Mouse (Mus musculus): ENCODE results near the gene Zfp334.

Gene Zfp334

DNA sequence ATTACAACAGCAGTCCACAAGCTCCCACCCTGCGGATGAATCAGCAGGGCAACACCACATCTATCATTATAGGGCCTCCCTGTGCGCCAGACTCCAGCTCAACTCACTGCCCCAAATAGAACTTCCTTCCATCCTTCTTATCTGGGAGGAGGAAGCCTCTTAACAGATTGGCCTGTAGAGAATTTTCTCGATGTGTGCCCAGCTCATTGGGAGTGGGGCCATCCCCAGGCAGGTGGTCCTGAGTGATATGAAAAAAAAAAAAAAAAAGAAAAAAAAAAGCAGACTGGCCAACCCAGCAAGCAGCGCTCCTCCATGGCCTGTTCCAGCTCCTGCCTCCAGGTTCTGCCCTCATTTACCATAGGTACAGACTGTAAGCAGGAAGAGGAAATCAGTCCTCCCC is 12.1 kb downstream of the Zfp334 start:
- CTCF ChIA-PET = no interaction called here

- CTCF ChIA-PET = interaction anchor here (0.6 kb wide), 2 partner anchors 11 to 76 kb away, joined by 3 read pairs; no protein-coding TSS in a partner anchor
Observed at GRCm38 (mm10) chr2:165375478-165375877, 12.6 kb downstream of the Zfp334 start.

DNA sequence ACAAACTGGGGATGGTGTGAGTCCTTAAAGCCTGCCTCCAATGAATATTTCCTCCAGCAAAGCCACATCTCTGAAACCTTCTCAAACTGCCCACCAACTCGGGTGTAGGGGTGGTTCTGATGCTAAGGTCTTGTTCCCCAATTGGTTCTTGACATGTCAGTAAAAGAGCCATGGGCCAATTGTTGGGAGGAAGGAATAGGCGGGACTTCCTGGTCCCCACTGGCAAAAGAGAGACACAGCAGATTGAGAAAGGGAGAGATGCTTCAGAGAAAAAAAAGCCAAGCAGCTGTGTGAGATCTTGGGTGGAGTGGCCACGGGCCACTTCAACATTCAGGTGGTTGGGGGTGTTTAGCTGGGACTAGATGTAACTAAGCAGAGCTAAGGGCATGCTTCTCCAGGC is 17.0 kb downstream of the Zfp334 start:
- CTCF ChIA-PET = no interaction called here

DNA sequence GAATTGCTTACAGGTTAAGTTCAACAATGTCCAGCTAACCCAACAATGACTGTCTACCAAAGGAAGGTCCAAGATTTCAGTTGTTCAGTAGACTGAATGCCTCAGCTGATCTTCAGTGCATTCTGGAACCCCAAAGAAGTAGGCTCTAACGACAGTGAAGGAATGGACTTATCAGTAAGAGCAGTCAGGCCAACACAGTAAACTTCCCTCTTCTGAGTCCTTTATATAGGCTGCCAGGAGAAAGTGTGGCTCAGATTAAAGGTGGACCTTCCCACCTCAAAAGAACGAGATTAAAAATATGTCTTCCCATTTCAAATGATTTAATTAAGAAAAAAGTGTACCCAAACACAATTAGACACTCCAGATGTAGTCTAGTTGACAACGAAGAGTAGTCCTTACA is 17.7 kb downstream of the Zfp334 start:
- CTCF ChIA-PET = no interaction called here

GRCm38 (mm10) chr2:165368496-165368895 is 19.6 kb downstream of the Zfp334 start, which contains the start of gene Zfp663:
Gene Zfp663, minus strand, starts transcription at chr2:165368729.
- CTCF ChIA-PET = no interaction called here

DNA sequence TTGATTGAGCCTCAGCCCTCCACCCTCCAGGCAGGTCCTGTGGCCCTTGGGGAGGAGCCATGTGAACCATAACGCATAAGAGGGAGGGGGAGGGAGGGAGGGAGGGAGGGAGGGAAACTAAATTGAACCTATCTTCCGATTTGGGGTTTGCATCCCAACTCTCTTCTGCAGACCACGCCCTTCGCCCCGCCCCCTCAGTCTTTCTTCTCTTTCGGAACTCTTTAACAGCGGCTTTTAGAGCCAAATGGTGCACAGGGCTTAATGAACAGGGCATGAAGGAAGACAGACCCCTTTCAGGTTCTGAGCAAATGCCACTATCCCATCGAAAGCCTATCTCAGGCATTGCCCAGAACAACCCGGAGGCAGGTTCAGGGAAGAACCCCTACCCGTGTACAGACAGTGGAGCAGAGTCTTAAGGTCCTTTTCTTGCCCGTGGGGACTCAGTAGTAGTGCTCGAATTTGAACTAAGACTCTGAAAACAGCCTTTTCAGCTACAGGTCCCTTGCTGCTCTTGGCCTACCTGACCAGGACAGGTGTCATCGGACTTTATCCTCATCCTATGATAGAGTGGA is 20.1 kb downstream of the Zfp334 start:
- CTCF ChIA-PET = no interaction called here

- CTCF ChIA-PET = no interaction called here
Observed at GRCm38 (mm10) chr2:165367047-165367520, 21.0 kb downstream of the Zfp334 start.

GRCm38 (mm10) chr2:165364334-165365091 is 23.5 kb downstream of the Zfp334 start:
- CTCF ChIA-PET = no interaction called here

- CTCF ChIA-PET = no interaction called here
Observed at GRCm38 (mm10) chr2:165363282-165363681, 24.8 kb downstream of the Zfp334 start.

DNA sequence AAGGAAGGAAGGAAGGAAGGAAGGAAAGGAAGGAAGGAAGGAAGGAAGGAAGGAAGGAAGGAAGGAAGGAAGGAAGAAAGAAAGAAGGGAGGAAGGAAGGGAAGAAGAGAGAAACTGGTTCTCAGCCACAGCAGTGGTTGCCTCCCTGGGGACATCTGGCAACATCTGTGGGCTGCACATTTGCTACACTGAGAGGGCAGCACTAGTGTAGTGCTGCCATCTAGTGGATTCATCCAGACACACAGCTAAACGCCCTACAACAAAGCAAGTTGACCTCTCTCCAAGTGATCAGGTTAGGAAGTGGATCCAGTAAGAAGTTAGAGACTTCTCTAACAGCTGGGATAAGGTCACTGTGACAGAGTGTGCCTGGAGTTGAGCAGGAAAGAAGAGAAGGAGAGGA is 27.2 kb downstream of the Zfp334 start:
- CTCF ChIA-PET = interaction anchor here (0.6 to 0.7 kb wide), 2 partner anchors 32 to 287 kb away, joined by 3 to 4 read pairs; no protein-coding TSS in a partner anchor

- CTCF ChIA-PET = no interaction called here
Observed at GRCm38 (mm10) chr2:165351828-165352513, 36.1 kb downstream of the Zfp334 start.

- CTCF ChIA-PET = no interaction called here
Observed at GRCm38 (mm10) chr2:165349466-165349865, 38.6 kb downstream of the Zfp334 start.

DNA sequence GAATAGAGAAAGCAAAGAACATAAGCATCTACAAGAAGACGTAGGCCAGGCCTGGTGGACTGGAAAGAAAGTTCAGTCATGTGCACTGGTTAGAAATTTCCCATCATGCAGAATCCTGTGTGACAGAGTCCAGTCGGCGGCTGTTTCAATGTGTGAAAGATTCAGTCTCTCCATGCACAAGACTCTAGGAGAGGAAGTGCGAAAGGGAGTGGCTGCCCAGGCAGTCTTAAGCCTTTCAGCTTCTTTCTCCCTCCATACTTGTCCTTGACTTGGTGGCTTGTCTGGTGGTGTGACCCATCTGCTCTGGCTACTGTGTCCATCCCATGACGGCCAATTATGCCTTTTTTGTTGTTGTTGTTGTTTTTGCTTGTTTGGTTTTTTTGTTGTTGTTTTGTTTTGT is 41.9 kb downstream of the Zfp334 start:
- CTCF ChIA-PET = no interaction called here

DNA sequence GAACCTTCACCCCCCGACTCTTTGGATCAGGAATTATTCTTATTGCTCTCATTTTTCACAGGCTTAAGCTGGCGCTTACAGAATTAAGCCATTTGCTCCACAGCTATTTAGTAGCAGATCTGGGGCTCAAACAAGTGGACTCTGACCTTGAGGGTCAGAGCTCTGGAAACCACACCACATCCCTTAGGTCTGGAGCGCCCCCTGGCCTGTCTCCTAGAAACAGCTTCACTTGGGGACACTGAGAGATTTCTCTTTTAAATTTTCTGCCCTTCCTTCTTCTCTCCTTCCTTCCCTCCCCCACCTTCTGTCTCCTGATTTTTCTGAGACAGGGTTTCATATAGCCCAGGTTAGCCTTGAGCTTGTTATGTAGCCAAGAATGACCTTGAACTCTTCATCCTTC is 50.9 kb downstream of the Zfp334 start:
- CTCF ChIA-PET = interaction anchor here (1.1 kb wide), 1 partner anchor 262 kb away, joined by 5 read pairs; no protein-coding TSS in a partner anchor

GRCm38 (mm10) chr2:165332610-165333210 is 55.3 kb downstream of the Zfp334 start:
- CTCF ChIA-PET = no interaction called here

DNA sequence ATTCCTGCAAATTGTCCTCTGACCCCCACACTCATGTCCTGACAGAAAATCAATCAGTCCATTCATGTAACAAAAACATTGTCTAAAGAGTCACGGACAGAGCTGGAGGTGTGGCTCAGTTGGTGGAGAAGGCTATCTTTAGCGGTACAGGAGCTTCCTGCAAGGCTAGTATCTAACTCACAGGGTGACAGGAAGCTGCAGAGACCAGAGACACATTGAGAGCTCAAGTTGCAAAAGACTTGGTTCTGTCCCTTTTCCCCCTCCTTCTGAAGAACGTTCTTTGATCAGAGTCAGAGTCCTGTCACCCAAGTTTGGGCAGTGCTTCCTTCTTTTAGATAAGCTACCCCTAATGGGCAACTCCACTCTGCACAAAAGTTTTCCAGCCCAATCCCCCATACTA is 58.4 kb downstream of the Zfp334 start:
- CTCF ChIA-PET = interaction anchor here (0.7 to 1.1 kb wide), 2 partner anchors 31 to 363 kb away, joined by 3 read pairs; no protein-coding TSS in a partner anchor

GRCm38 (mm10) chr2:165328746-165329145 is 59.3 kb downstream of the Zfp334 start:
- CTCF ChIA-PET = interaction anchor here (1.1 kb wide), 1 partner anchor 32 kb away, joined by 3 read pairs; no protein-coding TSS in a partner anchor

DNA sequence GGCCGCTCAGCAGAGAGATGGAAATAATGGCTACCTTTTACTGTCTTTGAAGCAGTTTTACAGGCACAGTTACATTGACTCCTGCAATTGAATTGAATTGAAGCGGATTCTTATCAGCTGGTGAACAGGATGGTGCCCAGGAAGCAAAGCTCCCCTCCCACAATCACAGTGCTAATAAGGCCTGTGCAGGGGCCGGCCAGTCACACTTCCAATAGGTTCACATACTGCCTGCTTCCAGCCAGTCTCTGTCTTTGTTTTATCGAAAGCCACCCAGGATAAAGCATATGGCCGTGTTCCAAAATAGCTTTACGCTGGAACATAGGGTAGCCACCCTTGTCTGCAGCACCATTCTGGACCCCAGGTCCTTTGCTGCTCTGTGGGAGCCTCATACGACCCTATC is 60.7 kb downstream of the Zfp334 start:
- CTCF ChIA-PET = interaction anchor here (0.5 to 0.6 kb wide), 2 partner anchors 8 to 675 kb away, joined by 3 read pairs; no protein-coding TSS in a partner anchor

DNA sequence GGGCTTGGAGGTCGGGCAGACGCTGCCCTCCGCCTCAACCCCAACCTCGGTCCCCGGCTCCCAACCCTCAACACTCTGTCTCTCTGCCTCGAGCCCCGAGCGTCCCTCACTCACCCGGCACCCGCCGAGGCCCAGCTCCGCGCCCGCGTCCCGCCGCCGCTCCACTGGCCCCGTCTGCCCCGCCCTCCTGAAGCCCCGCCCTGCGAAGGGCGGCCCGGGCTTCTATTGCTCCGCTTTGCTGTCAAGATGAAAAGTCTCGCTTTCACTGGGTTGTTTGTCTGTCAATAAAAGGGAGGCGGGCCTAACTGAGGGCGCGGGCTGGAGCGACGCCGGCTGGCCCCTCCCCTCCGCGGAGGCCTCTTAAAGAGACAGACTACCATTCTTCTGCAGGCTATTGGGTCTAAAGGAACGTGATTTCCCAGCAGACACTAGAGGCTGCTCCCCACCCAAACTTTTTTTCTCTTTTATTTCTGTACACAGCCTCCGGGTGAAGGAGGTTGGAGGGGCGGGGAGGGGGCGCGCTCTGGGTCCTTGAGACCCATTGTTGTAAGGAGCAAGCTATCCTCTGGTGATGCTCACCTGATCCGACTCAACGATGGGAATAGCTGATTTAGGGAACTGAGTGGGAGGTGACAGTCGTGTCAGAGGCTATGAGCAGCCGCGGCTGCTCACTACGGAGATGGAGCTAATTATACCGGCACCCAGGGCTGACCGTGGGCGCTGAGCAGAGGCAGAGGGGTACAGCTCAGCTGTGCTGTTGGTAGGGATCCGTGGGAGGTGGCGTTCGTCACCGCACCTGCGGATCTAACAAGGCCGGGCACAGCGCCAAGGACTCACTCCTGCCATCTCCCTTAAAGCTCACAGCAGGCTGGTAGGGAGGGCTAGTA is 61.5 kb downstream of the Zfp334 start, which contains the start of gene Elmo2:
TSS of gene Elmo2 (minus strand) at position 176 of the 887 bp plus-strand sequence.
- CTCF ChIA-PET = interaction anchor here (0.5 to 0.6 kb wide), 2 partner anchors 9 to 676 kb away, joined by 3 read pairs; no protein-coding TSS in a partner anchor

GRCm38 (mm10) chr2:165325521-165326303 is 62.3 kb downstream of the Zfp334 start:
- CTCF ChIA-PET = no interaction called here

All from spleen, embryonic (tissue).